Mouse (Mus musculus) layer of hippocampus, postnatal 25 days (tissue): Measurements from ENCODE around the gene Cdh4. TPM values are rescaled to one million over a fixed set of nuclear protein-coding genes. Genes with fewer than 3 reads are reported as not detected.
A peak's percentile ranks its signal among the peaks of the same experiment; 100 is the strongest.

Source experiments
- DNase-seq, 2 experiments: peaks; one replicate each; pipeline ENCODE4 v3.0.0; 2022; ENCODE audit warnings: mixed read lengths in 2 of 2, low spot score in 1 of 2; ENCODE audit errors: extremely low spot score in 1 of 2
- total RNA-seq, 2 experiments: library from RNA; stranded (reverse); gene quantifications; 2 replicates each; pipeline ENCODE4 v1.2.3; 2021

Gene Cdh4
- total RNA-seq, 2 experiments from 2014 or later, result 11.2 to 12.0 TPM

GRCm38 (mm10) chr2:179912911-179913310, 470.7 kb downstream of the Cdh4 start:
- no peak for DNase-seq

GRCm38 (mm10) chr2:179913349-179913748, 471.1 kb downstream of the Cdh4 start:
- DNase-seq, result no peak

DNA sequence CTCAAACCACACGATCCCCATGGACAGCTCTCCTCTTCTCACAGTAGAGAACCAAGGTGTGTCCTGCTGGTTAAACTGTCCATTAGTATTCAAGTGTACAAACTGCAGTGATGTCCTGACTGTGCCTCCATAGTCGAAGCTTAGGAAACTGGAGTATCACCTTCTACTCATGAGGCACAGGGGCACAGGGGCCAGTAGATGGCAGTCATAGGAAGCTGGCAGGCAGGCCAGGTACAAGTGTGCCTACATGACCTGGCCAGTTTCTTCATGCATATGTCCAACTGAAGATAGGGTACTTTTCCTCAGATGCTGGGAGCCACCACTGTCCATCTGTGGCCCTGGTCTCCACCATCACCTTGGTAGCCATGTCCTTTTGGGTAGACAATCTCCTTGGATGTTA, 472.0 kb downstream of the Cdh4 start:
- DNase-seq, result no peak

DNA sequence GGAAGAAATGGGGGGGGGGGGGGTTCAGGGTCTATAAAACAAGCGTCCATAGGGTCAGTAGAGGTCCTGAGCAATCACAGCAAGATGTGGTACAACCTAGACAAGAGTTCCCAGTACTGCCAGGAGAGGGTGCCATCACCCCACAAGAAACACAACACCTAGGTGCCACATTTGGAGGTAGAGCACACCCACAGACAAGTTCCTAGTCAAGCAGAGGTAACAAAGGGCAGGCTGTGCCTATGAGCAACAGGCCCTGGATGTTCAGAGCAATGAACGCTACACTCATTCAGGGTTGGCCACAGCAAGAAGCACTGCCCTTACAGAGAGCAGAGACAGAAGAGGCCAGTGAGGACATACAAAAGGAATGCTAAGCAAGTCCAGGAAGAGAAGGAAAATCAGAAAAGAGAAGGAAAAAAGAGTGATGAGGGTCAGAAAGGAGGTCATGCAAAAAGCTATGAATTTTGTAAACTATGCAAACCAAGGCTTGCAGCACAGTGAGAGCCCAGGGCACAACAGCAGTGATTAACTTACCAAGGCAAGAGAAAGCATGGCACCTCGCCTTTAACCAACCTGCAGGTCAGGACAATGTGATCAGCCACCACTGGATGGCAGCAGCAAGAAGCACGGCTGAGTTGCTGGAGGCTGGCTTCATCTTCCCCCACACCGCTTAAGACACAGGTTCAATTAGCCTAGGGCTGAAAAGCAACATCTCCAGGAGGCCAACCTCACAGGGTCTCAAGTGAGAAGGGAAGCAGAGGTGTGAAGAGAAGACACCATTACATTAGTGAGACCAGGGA, 474.8 kb downstream of the Cdh4 start:
- peak; percentile 27 to 62 for DNase-seq

GRCm38 (mm10) chr2:179920042-179920441, 477.8 kb downstream of the Cdh4 start:
- DNase-seq, result no peak

DNA sequence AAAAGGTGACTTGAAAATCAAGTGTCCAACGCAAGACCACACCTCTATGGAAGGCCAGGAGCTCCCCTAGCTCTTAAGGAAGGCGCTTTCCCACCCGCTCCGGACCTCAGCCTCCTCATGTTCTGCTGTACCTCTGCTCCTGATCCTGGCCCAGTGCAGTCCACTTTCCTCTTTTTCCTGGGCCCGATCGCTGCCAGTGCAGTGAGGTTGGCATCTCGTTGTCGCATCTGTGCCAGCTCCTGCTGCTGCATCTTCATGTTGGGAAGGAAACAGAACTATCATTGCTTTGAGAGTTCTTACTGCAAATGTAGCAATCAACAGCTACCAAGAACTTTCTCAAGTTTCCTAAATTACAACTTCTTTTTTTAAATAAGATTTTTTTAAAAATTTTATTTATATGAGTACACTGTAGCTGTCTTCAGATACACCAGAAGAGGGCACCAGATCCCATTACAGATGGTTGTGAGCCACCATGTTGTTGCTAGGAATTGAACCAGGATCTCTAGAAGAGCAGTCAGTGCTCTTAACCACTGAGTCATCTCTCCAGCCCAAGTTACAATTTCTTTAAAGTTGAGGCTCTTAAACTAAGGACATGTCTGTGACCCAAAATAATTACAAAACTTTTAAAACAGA, 478.9 kb downstream of the Cdh4 start:
- DNase-seq, result no peak

DNA sequence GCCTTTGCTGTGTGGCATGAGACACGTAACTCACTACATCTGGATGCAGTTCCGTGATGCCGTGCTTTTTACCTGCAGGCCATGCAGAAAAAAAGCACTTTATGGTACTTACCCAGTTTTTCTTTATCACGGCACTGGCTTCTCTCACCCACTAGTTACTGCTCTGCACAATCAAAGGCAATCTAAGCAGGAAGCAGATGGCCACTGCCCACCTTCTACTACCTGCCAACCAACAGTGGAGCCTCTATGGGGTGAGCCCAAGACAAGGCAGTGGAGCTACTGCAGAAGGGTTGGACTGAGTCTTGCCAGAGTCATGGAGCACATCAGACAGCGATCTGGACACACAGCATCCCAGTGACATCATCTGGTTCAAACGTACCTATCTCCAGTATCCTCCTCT, 481.8 kb downstream of the Cdh4 start:
- DNase-seq, result no peak

DNA sequence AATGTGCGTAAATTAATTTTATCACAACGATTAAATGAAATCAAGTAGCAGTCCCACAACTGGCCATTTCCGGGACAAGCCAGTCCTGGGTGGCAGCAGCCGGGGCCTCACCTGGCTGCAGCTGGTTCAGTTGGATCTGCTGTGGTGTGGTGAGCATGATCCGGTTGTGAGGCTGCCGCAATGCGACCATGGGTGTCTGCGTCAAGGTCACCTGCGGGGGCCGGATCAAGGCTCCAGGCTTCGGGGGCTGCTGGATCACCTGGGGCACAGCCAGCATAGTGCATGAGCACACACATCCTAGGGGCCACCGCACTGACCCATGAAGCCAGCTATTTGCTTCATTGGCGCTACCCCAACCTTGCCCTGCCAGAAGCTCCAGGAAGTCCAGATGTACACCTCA, 486.9 kb downstream of the Cdh4 start:
- no peak for DNase-seq

DNA sequence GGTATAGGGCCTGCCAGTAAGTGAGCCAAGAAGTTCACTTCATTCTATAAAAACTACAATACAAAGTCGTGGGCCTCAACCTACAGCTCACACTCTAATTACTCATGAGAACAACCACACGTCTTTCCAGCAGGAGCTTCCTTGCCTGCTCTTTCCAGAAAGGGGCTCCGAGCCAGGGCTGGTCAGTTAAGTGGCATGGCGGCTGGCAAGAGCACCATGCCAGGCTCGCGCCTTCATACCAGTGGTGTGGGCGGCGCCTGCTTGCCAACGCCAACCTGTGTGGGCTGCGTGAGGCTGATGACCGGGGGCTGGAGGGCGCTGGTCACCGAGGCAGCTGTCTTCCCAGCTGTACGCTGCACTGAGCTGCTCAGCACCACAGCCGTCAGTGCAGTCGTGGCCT, 489.5 kb downstream of the Cdh4 start:
- no peak for DNase-seq

DNA sequence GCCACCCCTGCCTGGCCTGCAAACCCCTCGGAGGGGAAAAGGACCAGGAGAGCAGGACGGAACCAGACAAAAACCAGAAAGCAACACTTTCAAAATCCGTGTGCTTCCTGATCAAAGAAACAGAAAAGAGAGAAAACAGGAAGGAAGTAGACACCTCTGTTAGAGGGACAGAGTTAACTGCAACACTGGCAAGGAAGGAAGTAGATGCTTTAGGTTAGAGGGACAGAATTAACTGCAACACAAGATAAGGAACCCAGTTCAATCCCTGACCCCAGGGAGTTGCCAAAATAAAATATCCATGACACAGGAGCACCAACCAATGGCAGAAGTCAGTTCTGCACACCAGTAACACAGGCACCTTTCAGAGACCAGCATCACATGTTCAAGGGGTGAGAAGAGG, 491.9 kb downstream of the Cdh4 start:
- DNase-seq, result no peak

GRCm38 (mm10) chr2:179937091-179937490, 494.9 kb downstream of the Cdh4 start:
- DNase-seq, result no peak

- no peak for DNase-seq
These were observed 499.5 kb downstream of the Cdh4 start for GRCm38 (mm10) chr2:179941696-179942095.

GRCm38 (mm10) chr2:179945051-179945450, 502.8 kb downstream of the Cdh4 start:
- DNase-seq, result no peak

- no peak for DNase-seq
These were observed 504.3 kb downstream of the Cdh4 start for GRCm38 (mm10) chr2:179946496-179946895.

- DNase-seq, result no peak
These were observed 505.4 kb downstream of the Cdh4 start for GRCm38 (mm10) chr2:179947607-179948006.

DNA sequence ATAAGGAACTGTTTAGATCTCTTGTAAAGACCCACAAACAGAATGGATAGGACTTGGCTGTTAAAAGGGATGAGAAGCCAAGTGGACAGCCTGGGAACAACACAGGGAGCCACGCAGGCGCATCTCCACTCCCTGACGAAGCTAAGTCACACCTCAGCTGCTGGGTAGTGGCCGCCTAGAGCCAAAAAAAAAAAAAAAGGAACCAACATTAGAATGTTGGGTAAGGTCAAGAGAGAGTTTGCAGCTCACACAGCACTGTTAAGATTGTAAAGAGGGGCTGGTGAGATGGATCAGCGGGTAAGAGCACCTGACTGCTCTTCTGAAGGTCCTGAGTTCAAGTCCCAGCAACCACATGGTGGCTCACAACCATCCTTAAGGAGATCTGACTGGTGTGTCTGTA, 506.6 kb downstream of the Cdh4 start:
- no peak for DNase-seq
